Mouse (Mus musculus): Measurements from ENCODE around the gene Nup210l.

GRCm38 (mm10) chr3:90215825-90216380, 112.0 kb downstream of the Nup210l start:
- TF ChIP-seq CTCF (IDR thresholded peaks at IDR 0.05; ENCODE audit: low read depth, low read length): no peak
- no peak for TF ChIP-seq POLR2A (IDR thresholded peaks at IDR 0.05; ENCODE audit: extremely low read depth, insufficient read depth, low read length)

Measured in liver, adult 2 months (tissue).